Mouse (Mus musculus): ENCODE data around the gene Cox5b. TPM values are rescaled to one million over a fixed set of nuclear protein-coding genes. Genes with fewer than 3 reads are reported as not detected.

The Cox5b gene
- total RNA-seq, 1 experiment from 2014 or later = 284 TPM

GRCm38 (mm10) chr1:36743046-36743445 is 51.8 kb downstream of the Cox5b start:
- no peak for ATAC-seq (replicated peaks; ENCODE audit: insufficient number of reproducible peaks, low FRiP score, low TSS enrichment, poor library complexity, severe bottlenecking)

Other genes with a start within 250 kb of the Cox5b start
- gene Lman2l, start 246.2 kb upstream of the Cox5b start, total RNA-seq (2017) = 8.0 to 12.1 TPM (median 10.8 TPM) in 3 replicates
- gene Cnnm4, start 219.8 kb upstream of the Cox5b start, total RNA-seq (2017) = 16.4 to 17.0 TPM (median 17.0 TPM) in 3 replicates
- 3.9 to 11.4 TPM (median 6.2 TPM) in 3 replicates for gene Cnnm3, start 179.6 kb upstream of the Cox5b start, total RNA-seq (2017)
- 9.4 to 21.2 TPM (median 19.1 TPM) in 3 replicates for gene Ankrd23, start 154.6 kb upstream of the Cox5b start, total RNA-seq (2017)
- gene Gm42417, start 152.0 kb upstream of the Cox5b start, total RNA-seq (2017) = not detected in 3 replicates
- gene Ankrd39, start 144.0 kb upstream of the Cox5b start, total RNA-seq (2017) = 4.9 to 7.9 TPM (median 7.6 TPM) in 3 replicates
- 7.7 to 16.7 TPM (median 7.8 TPM) in 3 replicates for gene Sema4c, start 133.1 kb upstream of the Cox5b start, total RNA-seq (2017)
- not detected in 3 replicates for gene Fam178b, start 8.3 kb upstream of the Cox5b start, total RNA-seq (2017)
- gene 4933424G06Rik, start 18.7 kb downstream of the Cox5b start, total RNA-seq (2017) = not detected in 3 replicates
- gene Actr1b, start 23.0 kb downstream of the Cox5b start, total RNA-seq (2017) = 43.6 to 76.4 TPM (median 61.1 TPM) in 3 replicates
- gene Zap70, start 70.3 kb downstream of the Cox5b start, total RNA-seq (2017) = 14.5 to 81.6 TPM (median 14.9 TPM) in 3 replicates

All from monocyte, adult 5-6 weeks (primary cell).